Comparison of ENCODE assay signal across 8 mouse cellular contexts in genomic region chr4:150258388-150258787, GRCm38 (mm10). TPM values are rescaled to one million over a fixed set of nuclear protein-coding genes. Genes with fewer than 3 reads are reported as not detected.
DNase-seq lines count a peak whose midpoint lies in the region; ATAC-seq and TF ChIP-seq lines count a peak whose summit lies in the region.

No protein-coding gene starts in this region.

- no peaks in the 10 kb centered on the region for H3K9me3 ChIP-seq in lung, embryonic 16.5 days (ENCODE audit: control insufficient read depth, low read length)
- H3K9me3 ChIP-seq in hindbrain, embryonic 14.5 days (ENCODE audit: control insufficient read depth, low read length), result no peaks in the 10 kb centered on the region

- 43% methylated on average over 14 of the region's 14 CpGs for WGBS in lung, embryonic 16.5 days
- WGBS in hindbrain, embryonic 14.5 days, result 54% methylated on average over 14 of the region's 14 CpGs
- 22% methylated on average over 14 of the region's 14 CpGs for WGBS in olfactory bulb, adult 2 months

- peak; percentile 55 for DNase-seq in cerebellum, adult 11 months
- no peak for DNase-seq in lung, postnatal 10 days
- DNase-seq in hindbrain, embryonic 14.5 days (ENCODE audit: low spot score), result no peak
- DNase-seq in right cerebral cortex, postnatal 25 days, result no peak
- no peak for DNase-seq in right cerebral cortex, postnatal 10 days (ENCODE audit: low spot score in 2 of 2)

- no peak for TF ChIP-seq POLR2A in olfactory bulb, adult 2 months (IDR thresholded peaks at IDR 0.05; ENCODE audit: insufficient read depth, low read depth, low read length)

- H3K9ac ChIP-seq in lung, embryonic 16.5 days (ENCODE audit: low read length), result peak overlapping the region; percentile 31
- peak overlapping the region; percentile 22; the same call in 1 of the 2 replicates for H3K9ac ChIP-seq in hindbrain, embryonic 14.5 days

- no peak for TF ChIP-seq CTCF in olfactory bulb, adult 2 months (IDR thresholded peaks at IDR 0.05; ENCODE audit: insufficient read depth, low read depth, low read length)

- H3K27ac ChIP-seq in lung, embryonic 16.5 days (ENCODE audit: low read length), result peak overlapping the region; percentile 74
- peak overlapping the region; percentile 71 for H3K27ac ChIP-seq in hindbrain, embryonic 14.5 days
- H3K27ac ChIP-seq in olfactory bulb, adult 2 months (ENCODE audit: insufficient read depth, low read depth, low read length), result peak overlapping the region; percentile 48

- H3K4me3 ChIP-seq in lung, embryonic 16.5 days (ENCODE audit: low read length), result no peak overlapping the region
- no peak overlapping the region for H3K4me3 ChIP-seq in hindbrain, embryonic 14.5 days (replicated peaks; ENCODE audit: low read length)
- no peak overlapping the region for H3K4me3 ChIP-seq in olfactory bulb, adult 2 months (ENCODE audit: insufficient read depth, low read depth, low read length)

- H3K36me3 ChIP-seq in lung, embryonic 16.5 days (ENCODE audit: control insufficient read depth, insufficient read depth, low read length), result no peaks in the 10 kb centered on the region
- H3K36me3 ChIP-seq in hindbrain, embryonic 14.5 days (replicated peaks; ENCODE audit: control insufficient read depth, insufficient read depth), result no peaks in the 10 kb centered on the region

- H3K4me2 ChIP-seq in lung, embryonic 16.5 days (ENCODE audit: low read depth, low read length), result peak overlapping the region; percentile 33
- H3K4me2 ChIP-seq in hindbrain, embryonic 14.5 days (replicated peaks), result no peak overlapping the region

- peaks cover 20% of the 10 kb centered on the region for H3K4me1 ChIP-seq in lung, embryonic 16.5 days (replicated peaks; ENCODE audit: control insufficient read depth, insufficient read depth, low read length)
- H3K4me1 ChIP-seq in hindbrain, embryonic 14.5 days (replicated peaks; ENCODE audit: control insufficient read depth, insufficient read depth, low read length), result peaks cover 10% of the 10 kb centered on the region; the same call in 1 of the 2 replicates
- H3K4me1 ChIP-seq in olfactory bulb, adult 2 months (ENCODE audit: control insufficient read depth, insufficient read depth, low read length), result peaks cover 29% of the 10 kb centered on the region

- no peaks in the 10 kb centered on the region for H3K27me3 ChIP-seq in lung, embryonic 16.5 days (ENCODE audit: control insufficient read depth, insufficient read depth, low read depth, low read length)
- no peaks in the 10 kb centered on the region for H3K27me3 ChIP-seq in hindbrain, embryonic 14.5 days (ENCODE audit: control insufficient read depth, insufficient read depth, low read length)

- ATAC-seq in cerebellum, adult (ENCODE audit: insufficient number of reproducible peaks, low FRiP score, low TSS enrichment), result no peak
- ATAC-seq in lung, embryonic 16.5 days (ENCODE audit: low read depth), result no peak
- ATAC-seq in hindbrain, embryonic 14.5 days (ENCODE audit: low FRiP score), result no peak

RNA-seq across cellular contexts. Expression of gene Eno1, which starts 21.9 kb away (rescaled TPM):
- polyA plus RNA-seq in lung, embryonic 16.5 days (2015; fragmentation: Nextera tagmentation; extraction: Ambion mirVana), result 1,425 and 1,551 TPM in 2 replicates
- polyA plus RNA-seq in hindbrain, embryonic 14.5 days (2014; fragmentation: Nextera tagmentation; extraction: Ambion mirVana), result 955 and 1,038 TPM in 2 replicates
- 1,081 TPM in 1 of 2 replicates, not detected in the other for polyA plus RNA-seq in olfactory bulb, adult 2 months (2012; ENCODE audit: insufficient read depth, insufficient read length, low replicate concordance, missing spikeins)

RNA-seq across cellular contexts. Expression of gene Rere, which starts 23.1 kb away (rescaled TPM):
- 24.8 and 30.3 TPM in 2 replicates for polyA plus RNA-seq in lung, embryonic 16.5 days (2015; fragmentation: Nextera tagmentation; extraction: Ambion mirVana)
- polyA plus RNA-seq in hindbrain, embryonic 14.5 days (2014; fragmentation: Nextera tagmentation; extraction: Ambion mirVana), result 44.4 and 46.8 TPM in 2 replicates
- polyA plus RNA-seq in olfactory bulb, adult 2 months (2012; ENCODE audit: insufficient read depth, insufficient read length, low replicate concordance, missing spikeins), result 249 and 288 TPM in 2 replicates

RNA-seq across cellular contexts. Expression of gene Car6, which starts 57.3 kb away (rescaled TPM):
- polyA plus RNA-seq in lung, embryonic 16.5 days (2015; fragmentation: Nextera tagmentation; extraction: Ambion mirVana), result not detected in 2 replicates
- not detected in 2 replicates for polyA plus RNA-seq in hindbrain, embryonic 14.5 days (2014; fragmentation: Nextera tagmentation; extraction: Ambion mirVana)
- polyA plus RNA-seq in olfactory bulb, adult 2 months (2012; ENCODE audit: insufficient read depth, insufficient read length, low replicate concordance, missing spikeins), result not detected in 2 replicates
